Mouse (Mus musculus): ENCODE data around the gene Tubgcp4.

DNA sequence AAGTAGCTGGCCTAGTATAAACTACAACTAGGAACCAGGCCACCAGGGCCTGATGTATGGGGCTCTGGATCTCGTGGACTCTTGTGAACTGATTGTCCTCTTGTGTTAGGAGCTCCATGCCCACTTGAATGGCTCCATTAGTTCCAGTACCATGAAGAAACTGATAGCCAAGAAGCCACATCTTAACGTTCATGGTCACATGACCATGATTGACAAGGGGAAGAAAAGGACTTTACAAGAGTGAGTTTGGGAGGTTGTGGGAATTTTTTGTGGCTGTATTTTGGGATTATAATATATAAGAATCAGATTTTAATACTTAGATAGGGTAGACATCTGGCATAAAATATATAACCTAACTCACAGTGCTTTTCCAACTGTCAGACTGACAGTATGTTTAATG, 28.0 kb upstream of the Tubgcp4 start:
- no peak for TF ChIP-seq CTCF (IDR thresholded peaks at IDR 0.05; ENCODE audit: extremely low read depth, insufficient read depth, insufficient read length, insufficient replicate concordance)
- no peak for TF ChIP-seq POLR2A (IDR thresholded peaks at IDR 0.05; ENCODE audit: low read depth, low read length)
